Mouse (Mus musculus) hematopoietic stem cell, adult 5-6 weeks (primary cell): Measurements from ENCODE around the gene Aldh1b1. TPM values are rescaled to one million over a fixed set of nuclear protein-coding genes. Genes with fewer than 3 reads are reported as not detected.

Experiments
- ATAC-seq, 2 experiments: fragments of 125-278 bp in 1 of 2; replicated peaks in 1 of 2; 2 replicates each; pipeline ENCODE4 v1.8.0; 2016 to 2017; ENCODE audit warnings: inconsistent platforms in 2 of 2, mild to moderate bottlenecking in 2 of 2, moderate number of reproducible peaks in 2 of 2, low read depth in 1 of 2, moderate TSS enrichment in 1 of 2; ENCODE audit not compliant: low FRiP score in 2 of 2, poor library complexity in 2 of 2, severe bottlenecking in 2 of 2, insufficient read depth in 1 of 2, low TSS enrichment in 1 of 2
- total RNA-seq: library from RNA; stranded (forward); fragments of 172-1452, 232-1000 nt; gene quantifications from 2 replicates; pipeline ENCODE4 v1.2.3, GENCODE M21; 2017

Aldh1b1 gene
- 19.1 and 19.5 TPM in 2 replicates for total RNA-seq

GRCm38 (mm10) chr4:45798964-45799363 is at the start of gene Aldh1b1:
Gene Aldh1b1 (plus strand): TSS chr4:45799022.
- ATAC-seq = peak; percentile 82 to 92

GRCm38 (mm10) chr4:45749449-45749848 is 49.4 kb upstream of the Aldh1b1 start:
- no peak for ATAC-seq

- no peak for ATAC-seq
Observed at GRCm38 (mm10) chr4:45750477-45750876, 48.3 kb upstream of the Aldh1b1 start.

GRCm38 (mm10) chr4:45753211-45753809 is 45.5 kb upstream of the Aldh1b1 start:
- no peak for ATAC-seq

GRCm38 (mm10) chr4:45754171-45754570 is 44.7 kb upstream of the Aldh1b1 start:
- no peak for ATAC-seq

GRCm38 (mm10) chr4:45755097-45755496 is 43.7 kb upstream of the Aldh1b1 start:
- ATAC-seq = no peak

GRCm38 (mm10) chr4:45755881-45756280 is 42.9 kb upstream of the Aldh1b1 start:
- no peak for ATAC-seq

GRCm38 (mm10) chr4:45757941-45758340 is 40.9 kb upstream of the Aldh1b1 start:
- no peak for ATAC-seq

- ATAC-seq = no peak
Observed at GRCm38 (mm10) chr4:45759411-45759810, 39.4 kb upstream of the Aldh1b1 start.

GRCm38 (mm10) chr4:45762600-45762999 is 36.2 kb upstream of the Aldh1b1 start:
- no peak for ATAC-seq

GRCm38 (mm10) chr4:45763288-45764140 is 35.3 kb upstream of the Aldh1b1 start:
- ATAC-seq = peak in 1 of 2 experiments; percentile 14; a peak in 1 of 4 replicates

GRCm38 (mm10) chr4:45764141-45764494 is 34.7 kb upstream of the Aldh1b1 start:
- ATAC-seq = peak; percentile 13 to 26; a peak in 1 of 4 replicates

GRCm38 (mm10) chr4:45765121-45765564 is 33.7 kb upstream of the Aldh1b1 start:
- ATAC-seq = no peak

- ATAC-seq = no peak
Observed at GRCm38 (mm10) chr4:45765565-45766201, 33.1 kb upstream of the Aldh1b1 start.

- ATAC-seq = no peak
Observed at GRCm38 (mm10) chr4:45766774-45767173, 32.0 kb upstream of the Aldh1b1 start.

- no peak for ATAC-seq
Observed at GRCm38 (mm10) chr4:45767891-45768558, 30.8 kb upstream of the Aldh1b1 start.

GRCm38 (mm10) chr4:45769141-45769540 is 29.7 kb upstream of the Aldh1b1 start:
- no peak for ATAC-seq
